Mouse (Mus musculus) testis, adult 2 months (tissue): ENCODE measurements at regions not wholly inside any gene's neighbourhood (a gene's known extent, or its start where the extent isn't known, plus 50 kb on each side); places are given as distances from the start of the nearest gene placed in this dataset.

Source experiments
- H3K27ac ChIP-seq: fragments of 200-500 bp; 2 replicates; pipeline ENCODE4 v1.5.1; 2012; ENCODE audit warnings: low read depth, low read length; ENCODE audit not compliant: control insufficient read depth, insufficient read depth
- H3K27me3 ChIP-seq: fragments of 200-500 bp; 2 replicates; pipeline ENCODE4 v1.6.1; 2012; ENCODE audit warnings: mild to moderate bottlenecking, low read length, moderate library complexity; ENCODE audit not compliant: control insufficient read depth, insufficient read depth
- H3K36me3 ChIP-seq: fragments of 200-500 bp; 2 replicates; pipeline ENCODE4 v1.6.1; 2012; ENCODE audit warnings: mild to moderate bottlenecking, low read length; ENCODE audit not compliant: control insufficient read depth, insufficient read depth
- H3K4me1 ChIP-seq: fragments of 200-500 bp; 2 replicates; pipeline ENCODE4 v1.6.1; 2012; ENCODE audit warnings: low read length; ENCODE audit not compliant: control insufficient read depth, insufficient read depth
- H3K4me3 ChIP-seq: fragments of 200-500 bp; 2 replicates; pipeline ENCODE4 v1.5.1; 2012; ENCODE audit warnings: low read depth, mild to moderate bottlenecking, low read length, moderate library complexity, mixed read lengths; ENCODE audit not compliant: control insufficient read depth
- CTCF ChIP-seq: fragments of 200-500 bp; IDR thresholded peaks from 2 replicates; pipeline ENCODE4 v1.5.1; 2012; ENCODE audit warnings: low read depth, mild to moderate bottlenecking, inconsistent platforms, low read length, moderate library complexity; ENCODE audit not compliant: control insufficient read depth, insufficient read depth, insufficient replicate concordance
- POLR2A ChIP-seq: fragments of 200-500 bp; IDR thresholded peaks from 2 replicates; pipeline ENCODE4 v1.6.1; 2012; ENCODE audit warnings: low read depth, mild to moderate bottlenecking, inconsistent platforms, low read length, moderate library complexity; ENCODE audit not compliant: control insufficient read depth

DNA sequence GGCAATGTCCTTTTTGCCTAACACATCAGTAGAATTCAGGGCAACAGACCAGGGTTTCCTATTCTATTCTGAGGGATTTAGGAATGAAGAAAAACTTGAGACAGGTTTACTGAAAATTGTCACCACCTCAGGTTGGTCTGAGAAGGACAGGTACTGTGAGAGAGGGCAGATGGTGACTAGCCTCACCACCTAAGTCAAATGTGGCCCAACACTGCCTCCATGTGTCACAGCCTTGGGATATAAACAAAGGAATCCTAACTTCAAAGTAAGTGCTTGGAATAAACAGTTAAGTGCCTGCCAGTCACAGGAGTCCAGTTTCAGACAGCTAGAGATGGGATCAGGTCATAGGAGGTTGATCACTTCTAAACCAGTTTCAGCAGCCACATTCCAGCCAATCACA, 281.3 kb upstream of the Irx4 start:
- TF ChIP-seq CTCF: no peak
- no peak for TF ChIP-seq POLR2A
- H3K4me1 ChIP-seq: no peaks in the 10 kb centered on the region

GRCm38 (mm10) chr13:72992589-72993409, 267.5 kb upstream of the Irx4 start:
- no peaks in the 10 kb centered on the region for H3K27me3 ChIP-seq
- no peak overlapping the region for H3K27ac ChIP-seq
- H3K4me3 ChIP-seq: no peak overlapping the region
- H3K36me3 ChIP-seq: no peaks in the 10 kb centered on the region
- TF ChIP-seq POLR2A (no peak), CTCF (no peak)
- H3K4me1 ChIP-seq: no peaks in the 10 kb centered on the region

More for the DNA sequence above, 281.3 kb upstream of the Irx4 start:
- no peak overlapping the region for H3K27ac ChIP-seq
- no peaks in the 10 kb centered on the region for H3K36me3 ChIP-seq
- no peaks in the 10 kb centered on the region for H3K27me3 ChIP-seq
- no peak overlapping the region for H3K4me3 ChIP-seq

DNA sequence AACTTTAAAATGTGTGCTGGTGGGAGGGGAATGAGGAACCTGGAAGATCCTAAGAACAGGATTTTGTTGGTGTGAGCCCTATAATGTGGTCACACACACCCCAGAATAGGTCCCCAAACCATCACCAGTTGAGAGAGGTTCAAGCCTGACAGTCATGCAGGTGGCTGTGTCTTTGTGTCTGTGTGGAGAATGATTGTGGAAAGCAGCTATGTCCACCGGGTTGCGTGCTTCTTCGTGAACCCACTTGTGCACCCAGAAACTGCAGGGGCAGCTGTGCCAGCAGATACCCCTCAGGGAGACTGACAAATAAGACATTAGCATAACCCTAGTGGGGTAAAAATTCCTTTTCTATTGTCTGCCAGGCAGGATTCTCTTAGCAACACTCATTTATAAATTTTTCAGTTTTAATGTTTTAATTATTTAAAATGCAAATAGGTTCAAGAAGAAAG, 266.8 kb upstream of the Irx4 start:
- no peak overlapping the region for H3K4me3 ChIP-seq
- no peak overlapping the region for H3K27ac ChIP-seq
- no peaks in the 10 kb centered on the region for H3K36me3 ChIP-seq
- no peaks in the 10 kb centered on the region for H3K4me1 ChIP-seq
- TF ChIP-seq CTCF (no peak), POLR2A (no peak)
- H3K27me3 ChIP-seq: no peaks in the 10 kb centered on the region

DNA sequence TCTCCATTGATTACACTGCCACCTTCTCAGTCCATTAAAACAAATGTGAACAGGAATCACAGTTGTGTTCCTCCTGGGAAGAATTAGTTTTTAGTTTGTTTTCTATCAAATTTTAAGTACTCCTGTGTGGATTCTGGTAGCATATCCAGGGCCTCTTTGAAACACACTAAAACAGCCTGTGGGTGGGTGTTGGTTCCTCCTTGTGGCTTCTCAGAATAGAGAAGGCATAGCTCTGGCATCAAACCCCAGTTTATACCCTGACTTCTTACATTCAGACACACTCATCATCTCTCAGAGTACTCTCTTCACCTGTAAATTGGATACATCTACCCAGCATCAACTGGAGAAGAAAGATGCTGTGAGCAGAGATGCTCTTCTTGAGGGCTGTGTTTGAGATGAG, 265.7 kb upstream of the Irx4 start:
- TF ChIP-seq CTCF: no peak
- TF ChIP-seq POLR2A: no peak
- Histone ChIP-seq H3K4me1 (no peaks in the 10 kb centered on the region), H3K27ac (no peak overlapping the region), H3K36me3 (no peaks in the 10 kb centered on the region), H3K27me3 (no peaks in the 10 kb centered on the region), H3K4me3 (no peak overlapping the region)

- no peak overlapping the region for H3K4me3 ChIP-seq
- TF ChIP-seq CTCF (no peak), POLR2A (no peak)
- H3K36me3 ChIP-seq: no peaks in the 10 kb centered on the region
- H3K4me1 ChIP-seq: no peaks in the 10 kb centered on the region
- H3K27ac ChIP-seq: no peak overlapping the region
- H3K27me3 ChIP-seq: no peaks in the 10 kb centered on the region
Measured at GRCm38 (mm10) chr13:73008856-73009546, 251.3 kb upstream of the Irx4 start.

GRCm38 (mm10) chr13:73009547-73010475, 250.5 kb upstream of the Irx4 start:
- Histone ChIP-seq H3K27ac (no peak overlapping the region), H3K4me3 (no peak overlapping the region), H3K36me3 (no peaks in the 10 kb centered on the region), H3K27me3 (no peaks in the 10 kb centered on the region), H3K4me1 (no peaks in the 10 kb centered on the region)
- TF ChIP-seq POLR2A: no peak
- no peak for TF ChIP-seq CTCF

DNA sequence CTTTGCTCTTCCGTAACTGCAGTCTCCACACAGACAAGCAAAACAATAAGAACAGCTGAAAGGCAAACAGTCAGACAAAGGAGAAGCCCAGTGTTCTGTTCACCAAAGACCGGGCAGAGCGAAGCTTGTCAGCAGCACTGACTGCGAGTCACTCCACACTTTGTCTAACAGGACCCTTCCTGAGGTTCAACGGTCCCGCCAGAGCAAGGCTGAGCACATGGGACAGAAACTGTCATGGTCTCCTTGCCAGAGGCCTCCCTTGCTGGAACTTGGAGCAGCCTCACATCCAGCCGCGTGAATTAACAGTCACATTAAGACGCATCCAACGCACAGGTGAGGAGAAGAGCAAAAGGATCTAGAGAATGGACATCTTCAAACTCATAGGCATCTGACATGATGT, 241.1 kb upstream of the Irx4 start:
- H3K4me1 ChIP-seq: peaks cover 5% of the 10 kb centered on the region
- no peaks in the 10 kb centered on the region for H3K36me3 ChIP-seq
- no peaks in the 10 kb centered on the region for H3K27me3 ChIP-seq
- H3K27ac ChIP-seq: no peak overlapping the region
- no peak for TF ChIP-seq CTCF
- no peak for TF ChIP-seq POLR2A
- no peak overlapping the region for H3K4me3 ChIP-seq
